Mouse (Mus musculus): Measurements from ENCODE around the gene Cald1. TPM values are rescaled to one million over a fixed set of nuclear protein-coding genes. Genes with fewer than 3 reads are reported as not detected.
A peak's percentile ranks its signal among the peaks of the same experiment; 100 is the strongest.

The Cald1 gene
- polyA plus RNA-seq, 1 experiment: 8.0 TPM

DNA sequence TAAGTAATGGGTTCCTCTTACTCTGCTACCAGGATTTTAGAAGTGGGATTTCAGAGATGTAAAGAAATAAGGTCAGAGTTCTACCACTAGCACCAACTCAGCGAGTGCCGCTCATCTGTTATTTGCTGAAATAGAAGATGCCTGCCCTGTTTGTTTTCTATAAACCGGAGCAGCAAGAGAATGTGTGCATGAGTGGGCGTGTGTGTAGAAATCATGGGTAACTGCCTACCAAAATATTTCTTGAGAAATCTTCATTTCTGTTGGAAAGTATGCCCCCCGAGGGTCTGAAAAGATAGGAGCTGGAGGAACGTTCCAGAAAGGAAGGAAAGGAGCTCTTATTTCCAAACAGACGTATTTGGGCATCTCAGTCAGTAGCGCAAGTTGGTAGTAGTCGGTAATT is 871 bp downstream of the Cald1 start:
- no peaks in the 10 kb centered on the region for H3K4me1 ChIP-seq (ENCODE audit: control insufficient read depth, insufficient read depth, insufficient read length)
- no peak for TF ChIP-seq CTCF (IDR thresholded peaks at IDR 0.05; ENCODE audit: extremely low read depth, insufficient read depth, insufficient read length, insufficient replicate concordance)
- WGBS: 72% methylated on average over 9 of the region's 9 CpGs
- peak overlapping the region; percentile 43; the same call in 1 of the 2 replicates for H3K27ac ChIP-seq (ENCODE audit: insufficient read depth, low read length)
- no peaks in the 10 kb centered on the region for H3K27me3 ChIP-seq (ENCODE audit: control insufficient read depth, insufficient read depth, low read length)
- no peaks in the 10 kb centered on the region for H3K36me3 ChIP-seq (ENCODE audit: control insufficient read depth, insufficient read depth, low read length)
- H3K4me3 ChIP-seq (ENCODE audit: extremely low read depth, insufficient read depth, insufficient read length): peak overlapping the region; percentile 11
- no peak for DNase-seq (ENCODE audit: low read depth in 1 of 2, low spot score in 2 of 2)

DNA sequence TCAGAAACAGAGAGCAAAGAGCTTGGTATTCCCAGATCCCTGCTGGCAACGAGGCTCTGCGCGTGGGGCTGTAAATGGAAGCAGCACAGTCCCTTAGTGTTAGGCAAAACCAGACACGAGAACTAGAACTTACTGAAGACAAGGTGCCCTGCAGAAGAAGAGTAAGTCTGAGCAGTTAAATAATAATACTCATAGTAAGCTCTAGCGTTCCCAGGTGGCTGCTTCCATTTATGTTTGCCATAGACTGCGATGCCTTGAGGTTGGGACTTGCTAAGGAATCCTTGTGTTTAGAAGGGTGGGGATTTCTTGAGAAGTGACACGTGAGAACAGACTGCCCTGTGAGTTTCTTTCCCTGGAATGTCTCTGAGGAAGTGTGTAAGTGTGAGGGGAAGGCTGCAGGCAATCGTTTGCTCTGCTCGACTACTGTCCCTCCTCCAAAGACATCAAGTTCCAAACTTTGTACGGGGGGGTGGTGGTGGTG is 1.4 kb downstream of the Cald1 start:
- Histone ChIP-seq H3K4me3 (ENCODE audit: extremely low read depth, insufficient read depth, insufficient read length) (peak overlapping the region; percentile 21; the same call in 1 of the 2 replicates), H3K36me3 (ENCODE audit: control insufficient read depth, insufficient read depth, low read length) (no peaks in the 10 kb centered on the region), H3K27ac (ENCODE audit: insufficient read depth, low read length) (peak overlapping the region; percentile 43), H3K27me3 (ENCODE audit: control insufficient read depth, insufficient read depth, low read length) (no peaks in the 10 kb centered on the region), H3K4me1 (ENCODE audit: control insufficient read depth, insufficient read depth, insufficient read length) (no peaks in the 10 kb centered on the region)
- 53% methylated on average over 10 of the region's 10 CpGs for WGBS
- no peak for TF ChIP-seq POLR2A (IDR thresholded peaks at IDR 0.05; ENCODE audit: low read depth, low read length)
- no peak for DNase-seq (ENCODE audit: low read depth in 1 of 2, low spot score in 2 of 2)

- Histone ChIP-seq H3K36me3 (ENCODE audit: control insufficient read depth, insufficient read depth, low read length) (no peaks in the 10 kb centered on the region), H3K27me3 (ENCODE audit: control insufficient read depth, insufficient read depth, low read length) (no peaks in the 10 kb centered on the region), H3K27ac (ENCODE audit: insufficient read depth, low read length) (no peak overlapping the region), H3K4me1 (ENCODE audit: control insufficient read depth, insufficient read depth, insufficient read length) (no peaks in the 10 kb centered on the region), H3K4me3 (ENCODE audit: extremely low read depth, insufficient read depth, insufficient read length) (no peak overlapping the region)
- TF ChIP-seq POLR2A (IDR thresholded peaks at IDR 0.05; ENCODE audit: low read depth, low read length) (no peak), CTCF (IDR thresholded peaks at IDR 0.05; ENCODE audit: extremely low read depth, insufficient read depth, insufficient read length, insufficient replicate concordance) (no peak)
- 80% methylated on average over 4 of the region's 4 CpGs for WGBS
- no peak for DNase-seq (ENCODE audit: low read depth in 1 of 2, low spot score in 2 of 2)
These were observed 2.5 kb downstream of the Cald1 start for GRCm38 (mm10) chr6:34600850-34601249.

GRCm38 (mm10) chr6:34602091-34602490 is 3.8 kb downstream of the Cald1 start:
- WGBS: 88% methylated on average over 2 of the region's 2 CpGs
- no peak overlapping the region for H3K4me3 ChIP-seq (ENCODE audit: extremely low read depth, insufficient read depth, insufficient read length)
- no peaks in the 10 kb centered on the region for H3K4me1 ChIP-seq (ENCODE audit: control insufficient read depth, insufficient read depth, insufficient read length)
- TF ChIP-seq CTCF (IDR thresholded peaks at IDR 0.05; ENCODE audit: extremely low read depth, insufficient read depth, insufficient read length, insufficient replicate concordance): no peak
- no peak for TF ChIP-seq POLR2A (IDR thresholded peaks at IDR 0.05; ENCODE audit: low read depth, low read length)
- no peak overlapping the region for H3K27ac ChIP-seq (ENCODE audit: insufficient read depth, low read length)
- no peaks in the 10 kb centered on the region for H3K27me3 ChIP-seq (ENCODE audit: control insufficient read depth, insufficient read depth, low read length)
- DNase-seq (ENCODE audit: low read depth in 1 of 2, low spot score in 2 of 2): no peak
- H3K36me3 ChIP-seq (ENCODE audit: control insufficient read depth, insufficient read depth, low read length): no peaks in the 10 kb centered on the region

DNA sequence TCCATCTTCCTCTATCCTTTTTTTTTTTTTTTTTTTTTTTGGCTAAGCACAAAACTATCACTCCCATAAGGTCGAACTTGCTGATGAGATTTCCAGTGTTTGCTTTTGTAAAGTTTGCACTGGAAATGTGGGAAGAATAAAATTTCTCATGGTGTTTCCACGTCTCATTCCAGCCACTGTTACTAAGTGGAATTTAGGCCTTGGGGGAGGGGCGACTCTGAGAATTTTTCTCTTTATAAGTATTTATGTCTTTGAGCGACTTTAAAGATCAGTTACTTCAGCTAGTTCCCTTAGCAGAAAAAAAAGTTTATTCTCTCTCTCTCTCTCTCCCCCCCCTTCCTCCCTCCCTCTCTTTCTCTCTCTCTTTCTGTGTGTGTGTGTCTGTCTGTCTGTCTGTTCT is 8.1 kb downstream of the Cald1 start:
- peaks cover 2% of the 10 kb centered on the region; the same call in 1 of the 2 replicates for H3K4me1 ChIP-seq (ENCODE audit: control insufficient read depth, insufficient read depth, insufficient read length)
- H3K4me3 ChIP-seq (ENCODE audit: extremely low read depth, insufficient read depth, insufficient read length): no peak overlapping the region
- no peak for DNase-seq (ENCODE audit: low read depth in 1 of 2, low spot score in 2 of 2)
- H3K27ac ChIP-seq (ENCODE audit: insufficient read depth, low read length): no peak overlapping the region
- no peaks in the 10 kb centered on the region for H3K27me3 ChIP-seq (ENCODE audit: control insufficient read depth, insufficient read depth, low read length)
- H3K36me3 ChIP-seq (ENCODE audit: control insufficient read depth, insufficient read depth, low read length): no peaks in the 10 kb centered on the region
- 82% methylated on average over 4 of the region's 4 CpGs for WGBS
- no peak for TF ChIP-seq CTCF (IDR thresholded peaks at IDR 0.05; ENCODE audit: extremely low read depth, insufficient read depth, insufficient read length, insufficient replicate concordance)
- TF ChIP-seq POLR2A (IDR thresholded peaks at IDR 0.05; ENCODE audit: low read depth, low read length): no peak

DNA sequence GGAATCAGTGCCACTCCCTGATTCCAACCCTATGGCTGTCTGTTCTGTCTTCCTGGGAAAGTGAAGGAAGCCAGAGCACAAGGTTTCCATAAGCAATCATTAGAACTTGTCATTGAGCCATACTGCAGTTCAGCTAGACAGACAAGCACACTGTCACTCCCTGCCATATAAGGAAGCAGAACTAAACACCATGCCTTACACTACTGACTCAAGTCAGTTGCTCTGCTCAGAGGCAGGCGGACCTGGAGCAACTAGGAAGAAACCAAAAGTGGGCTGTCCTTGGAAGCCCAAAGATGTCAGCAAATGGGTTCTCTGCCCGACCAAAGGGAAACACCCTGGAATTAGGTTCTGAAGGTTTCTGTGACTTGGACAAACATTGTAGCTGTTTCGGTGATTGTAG is 10.3 kb downstream of the Cald1 start:
- Histone ChIP-seq H3K4me3 (ENCODE audit: extremely low read depth, insufficient read depth, insufficient read length) (no peak overlapping the region), H3K36me3 (ENCODE audit: control insufficient read depth, insufficient read depth, low read length) (no peaks in the 10 kb centered on the region), H3K27ac (ENCODE audit: insufficient read depth, low read length) (no peak overlapping the region), H3K27me3 (ENCODE audit: control insufficient read depth, insufficient read depth, low read length) (no peaks in the 10 kb centered on the region), H3K4me1 (ENCODE audit: control insufficient read depth, insufficient read depth, insufficient read length) (peaks cover 2% of the 10 kb centered on the region; the same call in 1 of the 2 replicates)
- no peak for DNase-seq (ENCODE audit: low read depth in 1 of 2, low spot score in 2 of 2)
- TF ChIP-seq POLR2A (IDR thresholded peaks at IDR 0.05; ENCODE audit: low read depth, low read length) (no peak), CTCF (IDR thresholded peaks at IDR 0.05; ENCODE audit: extremely low read depth, insufficient read depth, insufficient read length, insufficient replicate concordance) (no peak)
- 83% methylated on average over 3 of the region's 3 CpGs for WGBS

GRCm38 (mm10) chr6:34609892-34610829 is 11.9 kb downstream of the Cald1 start:
- TF ChIP-seq CTCF (IDR thresholded peaks at IDR 0.05; ENCODE audit: extremely low read depth, insufficient read depth, insufficient read length, insufficient replicate concordance) (no peak), POLR2A (IDR thresholded peaks at IDR 0.05; ENCODE audit: low read depth, low read length) (no peak)
- Histone ChIP-seq H3K36me3 (ENCODE audit: control insufficient read depth, insufficient read depth, low read length) (no peaks in the 10 kb centered on the region), H3K4me3 (ENCODE audit: extremely low read depth, insufficient read depth, insufficient read length) (no peak overlapping the region), H3K27me3 (ENCODE audit: control insufficient read depth, insufficient read depth, low read length) (no peaks in the 10 kb centered on the region), H3K4me1 (ENCODE audit: control insufficient read depth, insufficient read depth, insufficient read length) (peaks cover 2% of the 10 kb centered on the region; the same call in 1 of the 2 replicates), H3K27ac (ENCODE audit: insufficient read depth, low read length) (peak overlapping the region; percentile 32; the same call in 1 of the 2 replicates)
- WGBS: 19% methylated on average over 24 of the region's 24 CpGs
- DNase-seq (ENCODE audit: low read depth in 1 of 2, low spot score in 2 of 2): no peak
